Mouse (Mus musculus) bone marrow macrophage, adult 2 months (primary cell): ENCODE data around the gene Zic3. TPM values are rescaled to one million over a fixed set of nuclear protein-coding genes. Genes with fewer than 3 reads are reported as not detected.

Experiments used
- H3K27ac ChIP-seq: 2 replicates; pipeline ENCODE4 v1.5.1; 2012; ENCODE audit warnings: low read depth, low read length; ENCODE audit not compliant: insufficient read depth
- H3K4me1 ChIP-seq: 2 replicates; pipeline ENCODE4 v1.6.1; 2012; ENCODE audit warnings: low read length; ENCODE audit not compliant: control insufficient read depth, insufficient read depth
- H3K4me3 ChIP-seq: 2 replicates; pipeline ENCODE4 v1.5.1; 2012; ENCODE audit warnings: mild to moderate bottlenecking, low read length, moderate library complexity; ENCODE audit not compliant: insufficient read depth
- CTCF ChIP-seq: IDR thresholded peaks from 2 replicates; pipeline ENCODE4 v1.5.1; 2012; ENCODE audit warnings: low read depth, mild to moderate bottlenecking, low read length, moderate library complexity
- POLR2A ChIP-seq: IDR thresholded peaks from 2 replicates; pipeline ENCODE4 v1.6.1; 2012; ENCODE audit warnings: mild to moderate bottlenecking, low read depth, low read length, borderline replicate concordance
- polyA plus RNA-seq: library from polyadenylated mRNA; stranded (reverse); fragments of >200 nt; gene quantifications from 2 replicates; pipeline ENCODE4 v1.2.4, GENCODE M21; 2012; ENCODE audit not compliant: missing spikeins, insufficient read depth, insufficient read length

The Zic3 gene
- polyA plus RNA-seq, 1 experiment, result not detected

GRCm38 (mm10) chrX:58028082-58028481 lies 5.6 kb downstream of the Zic3 start:
- Histone ChIP-seq H3K4me1 (no peaks in the 10 kb centered on the region), H3K27ac (no peak overlapping the region), H3K4me3 (no peak overlapping the region)
- TF ChIP-seq POLR2A (no peak), CTCF (no peak)

DNA sequence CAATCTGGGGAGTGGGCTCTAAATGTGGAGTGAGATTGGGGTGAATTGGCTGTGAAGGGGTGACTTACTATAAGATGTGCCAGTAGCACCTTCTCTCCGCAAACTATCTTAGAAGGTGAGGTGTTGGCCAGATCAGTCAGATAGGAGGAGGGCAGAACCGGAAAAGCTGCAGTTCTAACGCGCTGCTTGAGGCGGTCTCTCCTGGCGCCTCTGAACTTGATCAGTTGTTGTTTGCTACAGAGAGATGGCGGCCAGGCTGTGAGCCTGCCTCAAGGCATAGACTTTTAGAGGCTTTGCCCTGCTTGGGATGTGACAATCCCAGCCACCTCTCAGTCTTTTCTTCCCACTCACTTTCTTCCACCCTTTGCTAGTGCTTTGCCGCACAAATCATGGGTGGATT lies 6.4 kb downstream of the Zic3 start:
- Histone ChIP-seq H3K4me1 (no peaks in the 10 kb centered on the region), H3K27ac (no peak overlapping the region), H3K4me3 (no peak overlapping the region)
- TF ChIP-seq CTCF (no peak), POLR2A (no peak)

- TF ChIP-seq CTCF (no peak), POLR2A (no peak)
- no peak overlapping the region for H3K27ac ChIP-seq
- no peaks in the 10 kb centered on the region for H3K4me1 ChIP-seq
- H3K4me3 ChIP-seq, result peak overlapping the region; percentile 11; the same call in 1 of the 2 replicates
These were observed 7.8 kb downstream of the Zic3 start for GRCm38 (mm10) chrX:58030100-58030834.

- TF ChIP-seq CTCF, result no peak
- no peak for TF ChIP-seq POLR2A
- no peaks in the 10 kb centered on the region for H3K4me1 ChIP-seq
- H3K27ac ChIP-seq, result no peak overlapping the region
- H3K4me3 ChIP-seq, result peak overlapping the region; percentile 11; the same call in 1 of the 2 replicates
These were observed 8.6 kb downstream of the Zic3 start for GRCm38 (mm10) chrX:58030835-58031670.

DNA sequence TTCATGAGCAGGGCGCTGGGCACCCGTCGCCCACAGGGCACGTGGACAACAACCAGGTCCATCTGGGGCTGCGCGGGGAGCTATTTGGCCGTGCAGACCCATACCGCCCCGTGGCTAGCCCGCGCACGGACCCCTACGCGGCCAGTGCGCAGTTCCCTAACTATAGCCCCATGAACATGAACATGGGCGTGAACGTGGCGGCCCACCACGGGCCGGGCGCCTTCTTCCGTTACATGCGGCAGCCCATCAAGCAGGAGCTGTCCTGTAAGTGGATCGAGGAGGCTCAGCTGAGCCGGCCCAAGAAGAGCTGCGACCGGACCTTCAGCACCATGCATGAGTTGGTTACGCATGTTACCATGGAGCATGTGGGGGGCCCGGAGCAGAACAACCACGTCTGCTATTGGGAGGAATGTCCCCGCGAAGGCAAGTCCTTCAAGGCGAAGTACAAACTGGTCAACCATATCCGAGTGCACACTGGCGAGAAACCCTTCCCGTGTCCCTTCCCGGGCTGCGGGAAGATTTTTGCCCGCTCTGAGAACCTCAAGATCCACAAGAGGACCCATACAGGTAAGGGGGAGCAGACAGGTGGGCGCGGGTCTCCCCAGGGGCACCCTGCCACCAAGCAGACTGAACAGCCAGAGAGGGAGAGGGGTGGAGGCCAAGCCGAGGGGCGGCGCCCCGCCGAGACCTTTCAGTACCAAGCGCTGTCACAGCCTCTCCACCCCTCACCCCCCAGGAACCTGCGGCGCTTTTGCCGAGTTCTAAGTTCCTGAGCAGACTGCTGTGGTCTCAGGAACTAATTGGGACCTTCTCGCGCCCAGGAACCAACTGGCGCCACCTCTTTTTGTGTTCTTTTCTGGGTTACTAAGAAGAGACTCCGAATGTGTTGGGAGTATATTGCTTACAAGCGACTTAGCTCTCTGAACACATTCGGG lies 9.4 kb downstream of the Zic3 start:
- Histone ChIP-seq H3K4me3 (no peak overlapping the region), H3K27ac (no peak overlapping the region), H3K4me1 (no peaks in the 10 kb centered on the region)
- TF ChIP-seq POLR2A, result no peak
- TF ChIP-seq CTCF, result no peak

DNA sequence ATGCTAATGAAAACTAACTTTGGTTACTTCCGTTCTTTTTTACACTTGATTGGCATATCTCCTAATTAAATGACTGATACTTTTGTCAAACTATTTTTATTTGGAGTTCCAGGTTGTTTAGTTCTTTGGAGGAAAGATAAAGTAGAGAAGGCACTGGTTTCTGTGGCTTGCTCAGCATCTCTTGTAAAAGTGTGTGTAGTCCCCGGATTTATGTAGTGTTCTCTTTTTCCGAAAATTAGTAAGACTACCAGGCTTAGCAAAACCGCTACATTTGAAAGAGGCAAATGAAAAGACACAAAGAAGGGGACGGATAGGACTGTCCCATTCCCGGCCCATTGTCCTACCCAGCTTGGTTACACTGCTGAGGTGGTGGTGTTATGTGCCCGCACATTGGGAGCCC lies 10.1 kb downstream of the Zic3 start:
- TF ChIP-seq CTCF (no peak), POLR2A (no peak)

DNA sequence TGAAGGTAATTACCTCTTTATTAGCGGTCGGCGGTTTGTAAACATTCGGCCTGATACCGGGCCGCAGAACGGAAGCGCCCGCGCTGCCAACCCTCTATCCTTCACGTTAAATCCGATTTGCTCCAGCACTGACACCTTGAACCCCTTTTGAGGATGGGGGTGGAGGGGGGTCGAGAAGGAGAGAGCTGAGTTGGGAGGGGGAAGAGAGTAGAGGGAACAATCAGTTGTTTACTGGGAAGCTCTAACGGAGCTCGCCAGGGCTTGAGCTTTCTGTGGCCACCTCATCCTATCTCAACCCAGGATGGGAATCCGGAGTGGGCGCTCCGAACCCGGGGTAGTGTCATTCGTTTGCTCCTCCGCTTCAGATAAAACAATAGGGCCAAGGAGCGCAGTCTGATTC lies 11.0 kb downstream of the Zic3 start:
- Histone ChIP-seq H3K4me3 (no peak overlapping the region), H3K27ac (no peak overlapping the region), H3K4me1 (no peaks in the 10 kb centered on the region)
- TF ChIP-seq POLR2A (no peak), CTCF (no peak)

More for the DNA sequence above, 10.1 kb downstream of the Zic3 start:
- Histone ChIP-seq H3K4me1 (no peaks in the 10 kb centered on the region), H3K4me3 (no peak overlapping the region), H3K27ac (no peak overlapping the region)

DNA sequence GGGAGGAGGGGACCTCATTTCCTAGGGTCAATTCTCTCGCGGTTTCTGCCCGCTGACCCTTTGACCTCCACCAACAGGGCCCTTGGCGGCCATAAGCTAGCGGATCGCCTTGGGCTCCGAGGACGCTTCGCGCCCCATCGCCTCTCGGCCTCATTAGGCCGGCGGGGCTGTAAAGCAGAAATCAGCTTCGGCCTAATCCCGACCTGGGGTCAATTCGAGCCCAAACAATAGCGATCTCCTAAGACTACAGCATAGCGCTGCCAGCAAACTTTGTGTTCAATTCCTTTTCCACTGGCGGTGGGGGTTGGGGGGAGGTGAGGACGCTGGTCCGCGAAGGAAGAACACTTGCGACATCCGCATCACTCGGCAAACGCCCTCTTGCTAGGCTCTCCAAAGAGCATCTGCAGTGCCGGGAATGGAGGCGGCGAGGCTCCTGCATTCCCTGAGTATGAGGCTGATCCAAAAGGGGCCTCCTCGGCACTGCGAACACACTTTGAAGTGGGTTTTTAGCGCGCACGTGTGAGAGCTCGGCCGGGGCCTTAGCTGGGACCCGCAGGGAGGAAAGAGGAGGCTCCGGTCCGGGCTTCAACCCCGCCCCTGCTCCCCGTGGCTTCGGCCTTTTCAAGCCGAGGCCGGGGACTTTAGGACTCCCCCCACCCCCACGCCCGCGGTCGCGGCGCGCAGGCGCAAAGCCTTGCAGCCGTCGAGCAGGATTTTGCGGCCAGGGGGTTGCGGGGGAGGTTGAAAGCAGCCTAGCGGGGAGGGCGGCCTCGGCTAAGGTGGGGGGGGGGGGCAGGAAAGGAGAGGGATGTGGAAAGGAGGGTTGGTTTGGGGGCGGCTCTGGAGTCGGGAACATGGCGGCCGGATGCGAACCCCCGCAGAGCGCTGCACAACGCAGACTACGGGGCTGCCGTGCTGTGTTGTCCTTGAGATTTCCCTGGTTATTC lies 15.8 kb downstream of the Zic3 start:
- TF ChIP-seq POLR2A (no peak), CTCF (no peak)
- no peak overlapping the region for H3K27ac ChIP-seq
- no peak overlapping the region for H3K4me3 ChIP-seq
- no peaks in the 10 kb centered on the region for H3K4me1 ChIP-seq

GRCm38 (mm10) chrX:58039703-58040102 lies 17.2 kb downstream of the Zic3 start:
- no peak overlapping the region for H3K27ac ChIP-seq
- H3K4me3 ChIP-seq, result no peak overlapping the region
- H3K4me1 ChIP-seq, result no peaks in the 10 kb centered on the region
- TF ChIP-seq CTCF (no peak), POLR2A (no peak)
